Mouse (Mus musculus): ENCODE data around the gene Rnase4. TPM values are rescaled to one million over a fixed set of nuclear protein-coding genes. Genes with fewer than 3 reads are reported as not detected.

Gene Rnase4
- polyA plus RNA-seq, 1 experiment from 2014 or later, result 8.9 TPM

GRCm38 (mm10) chr14:51113916-51114560 lies 23.2 kb downstream of the Rnase4 start, which contains the start of gene Eddm3b:
Eddm3b (plus strand) TSS chr14:51114426.
- Histone ChIP-seq H3K4me1 (peaks cover 10% of the 10 kb centered on the region), H3K27me3 (ENCODE audit: insufficient read depth, poor library complexity, severe bottlenecking) (no peaks in the 10 kb centered on the region), H3K36me3 (no peaks in the 10 kb centered on the region), H3K4me3 (no peak within 1 kb of the TSS), H3K9me3 (no peaks in the 10 kb centered on the region), H3K27ac (no peak within 1 kb of the TSS)
- no peak for DNase-seq (ENCODE audit: low spot score)
- WGBS, result 53% methylated on average over 12 of the region's 12 CpGs

GRCm38 (mm10) chr14:51125684-51126083 lies 34.8 kb downstream of the Rnase4 start:
- 82% methylated on average over 6 of the region's 6 CpGs for WGBS
- H3K4me3 ChIP-seq, result no peak overlapping the region

GRCm38 (mm10) chr14:51127648-51128258 lies 36.9 kb downstream of the Rnase4 start:
- H3K9me3 ChIP-seq, result no peaks in the 10 kb centered on the region
- H3K27ac ChIP-seq, result peak overlapping the region; percentile 57
- 43% methylated on average over 2 of the region's 2 CpGs for WGBS
- H3K36me3 ChIP-seq, result no peaks in the 10 kb centered on the region
- H3K4me3 ChIP-seq, result no peak overlapping the region
- peak; percentile 92 for DNase-seq (ENCODE audit: low spot score)
- peaks cover 20% of the 10 kb centered on the region for H3K4me1 ChIP-seq
- no peaks in the 10 kb centered on the region for H3K27me3 ChIP-seq (ENCODE audit: insufficient read depth, poor library complexity, severe bottlenecking)

More at GRCm38 (mm10) chr14:51125684-51126083, 34.8 kb downstream of the Rnase4 start:
- Histone ChIP-seq H3K4me1 (peaks cover 16% of the 10 kb centered on the region), H3K27me3 (ENCODE audit: insufficient read depth, poor library complexity, severe bottlenecking) (no peaks in the 10 kb centered on the region), H3K36me3 (no peaks in the 10 kb centered on the region), H3K9me3 (no peaks in the 10 kb centered on the region), H3K27ac (no peak overlapping the region)
- DNase-seq (ENCODE audit: low spot score), result no peak

- H3K27me3 ChIP-seq (ENCODE audit: insufficient read depth, poor library complexity, severe bottlenecking), result no peaks in the 10 kb centered on the region
- no peak overlapping the region for H3K4me3 ChIP-seq
- DNase-seq (ENCODE audit: low spot score), result no peak
- H3K36me3 ChIP-seq, result no peaks in the 10 kb centered on the region
- H3K9me3 ChIP-seq, result no peaks in the 10 kb centered on the region
- 74% methylated on average over 9 of the region's 9 CpGs for WGBS
- peak overlapping the region; percentile 62 for H3K27ac ChIP-seq
- peaks cover 20% of the 10 kb centered on the region for H3K4me1 ChIP-seq
Measured at GRCm38 (mm10) chr14:51128775-51129623, 38.1 kb downstream of the Rnase4 start.

- Histone ChIP-seq H3K27me3 (ENCODE audit: insufficient read depth, poor library complexity, severe bottlenecking) (no peaks in the 10 kb centered on the region), H3K4me3 (no peak overlapping the region), H3K27ac (peak overlapping the region; percentile 62; the same call in 1 of the 2 replicates), H3K36me3 (no peaks in the 10 kb centered on the region), H3K4me1 (peaks cover 20% of the 10 kb centered on the region), H3K9me3 (no peaks in the 10 kb centered on the region)
- 64% methylated on average over 4 of the region's 4 CpGs for WGBS
- DNase-seq (ENCODE audit: low spot score), result no peak
Measured at GRCm38 (mm10) chr14:51129624-51129975, 38.7 kb downstream of the Rnase4 start.

- no peaks in the 10 kb centered on the region for H3K27me3 ChIP-seq (ENCODE audit: insufficient read depth, poor library complexity, severe bottlenecking)
- 51% methylated on average over 9 of the region's 9 CpGs for WGBS
- H3K27ac ChIP-seq, result peak overlapping the region; percentile 67; the same call in 1 of the 2 replicates
- H3K36me3 ChIP-seq, result no peaks in the 10 kb centered on the region
- H3K9me3 ChIP-seq, result no peaks in the 10 kb centered on the region
- DNase-seq (ENCODE audit: low spot score), result peak; percentile 81
- no peak overlapping the region for H3K4me3 ChIP-seq
- peaks cover 20% of the 10 kb centered on the region for H3K4me1 ChIP-seq
Measured at GRCm38 (mm10) chr14:51130315-51130940, 39.6 kb downstream of the Rnase4 start.

- H3K27me3 ChIP-seq (ENCODE audit: insufficient read depth, poor library complexity, severe bottlenecking), result no peaks in the 10 kb centered on the region
- peaks cover 20% of the 10 kb centered on the region for H3K4me1 ChIP-seq
- H3K36me3 ChIP-seq, result no peaks in the 10 kb centered on the region
- H3K27ac ChIP-seq, result peak overlapping the region; percentile 67; the same call in 1 of the 2 replicates
- no peak overlapping the region for H3K4me3 ChIP-seq
- DNase-seq (ENCODE audit: low spot score), result no peak
- WGBS, result 72% methylated on average over 7 of the region's 7 CpGs
- no peaks in the 10 kb centered on the region for H3K9me3 ChIP-seq
Measured at GRCm38 (mm10) chr14:51131086-51131815, 40.4 kb downstream of the Rnase4 start.

- H3K4me3 ChIP-seq, result no peak overlapping the region
- DNase-seq (ENCODE audit: low spot score), result no peak
- 87% methylated on average over 4 of the region's 4 CpGs for WGBS
- H3K4me1 ChIP-seq, result peaks cover 20% of the 10 kb centered on the region
- no peaks in the 10 kb centered on the region for H3K9me3 ChIP-seq
- no peaks in the 10 kb centered on the region for H3K27me3 ChIP-seq (ENCODE audit: insufficient read depth, poor library complexity, severe bottlenecking)
- H3K36me3 ChIP-seq, result no peaks in the 10 kb centered on the region
- H3K27ac ChIP-seq, result peak overlapping the region; percentile 42; the same call in 1 of the 2 replicates
Measured at GRCm38 (mm10) chr14:51132372-51132771, 41.5 kb downstream of the Rnase4 start.

GRCm38 (mm10) chr14:51140342-51140741 lies 49.5 kb downstream of the Rnase4 start:
- DNase-seq (ENCODE audit: low spot score), result no peak
- H3K36me3 ChIP-seq, result no peaks in the 10 kb centered on the region
- WGBS, result 72% methylated on average over 2 of the region's 2 CpGs
- no peak overlapping the region for H3K4me3 ChIP-seq
- H3K27me3 ChIP-seq (ENCODE audit: insufficient read depth, poor library complexity, severe bottlenecking), result no peaks in the 10 kb centered on the region
- no peaks in the 10 kb centered on the region for H3K9me3 ChIP-seq
- H3K4me1 ChIP-seq, result no peaks in the 10 kb centered on the region
- H3K27ac ChIP-seq, result 0 out of 2 replicates have a peak overlapping the region, but pooled peaks have one; percentile 10

- WGBS, result 84% methylated on average over 4 of the region's 4 CpGs
- Histone ChIP-seq H3K27me3 (ENCODE audit: insufficient read depth, poor library complexity, severe bottlenecking) (no peaks in the 10 kb centered on the region), H3K9me3 (no peaks in the 10 kb centered on the region), H3K27ac (no peak overlapping the region), H3K4me3 (no peak overlapping the region), H3K4me1 (no peaks in the 10 kb centered on the region), H3K36me3 (no peaks in the 10 kb centered on the region)
- DNase-seq (ENCODE audit: low spot score), result no peak
Measured at GRCm38 (mm10) chr14:51142119-51142518, 51.2 kb downstream of the Rnase4 start.

GRCm38 (mm10) chr14:51142568-51142967 lies 51.7 kb downstream of the Rnase4 start:
- Histone ChIP-seq H3K9me3 (no peaks in the 10 kb centered on the region), H3K27me3 (ENCODE audit: insufficient read depth, poor library complexity, severe bottlenecking) (no peaks in the 10 kb centered on the region), H3K36me3 (no peaks in the 10 kb centered on the region), H3K27ac (no peak overlapping the region), H3K4me3 (no peak overlapping the region), H3K4me1 (no peaks in the 10 kb centered on the region)
- DNase-seq (ENCODE audit: low spot score), result no peak
- 68% methylated on average over 3 of the region's 3 CpGs for WGBS

- Histone ChIP-seq H3K4me3 (no peak overlapping the region), H3K4me1 (0 out of 2 replicates have a peak, but pooled peaks cover 6% of the 10 kb centered on the region), H3K36me3 (no peaks in the 10 kb centered on the region), H3K27me3 (ENCODE audit: insufficient read depth, poor library complexity, severe bottlenecking) (no peaks in the 10 kb centered on the region), H3K9me3 (no peaks in the 10 kb centered on the region), H3K27ac (no peak overlapping the region)
- 65% methylated on average over 4 of the region's 4 CpGs for WGBS
- peak; percentile 75 for DNase-seq (ENCODE audit: low spot score)
Measured at GRCm38 (mm10) chr14:51143287-51143686, 52.4 kb downstream of the Rnase4 start.
